Mouse (Mus musculus): ENCODE data around the gene Mettl13. TPM values are rescaled to one million over a fixed set of nuclear protein-coding genes. Genes with fewer than 3 reads are reported as not detected.
A peak's percentile ranks its signal among the peaks of the same experiment; 100 is the strongest.

The Mettl13 gene
- 10 to 100 TPM in 1 of 2 experiments, 1 to 10 TPM in 1; 9.7 to 15.2 TPM for total RNA-seq (2021)

DNA sequence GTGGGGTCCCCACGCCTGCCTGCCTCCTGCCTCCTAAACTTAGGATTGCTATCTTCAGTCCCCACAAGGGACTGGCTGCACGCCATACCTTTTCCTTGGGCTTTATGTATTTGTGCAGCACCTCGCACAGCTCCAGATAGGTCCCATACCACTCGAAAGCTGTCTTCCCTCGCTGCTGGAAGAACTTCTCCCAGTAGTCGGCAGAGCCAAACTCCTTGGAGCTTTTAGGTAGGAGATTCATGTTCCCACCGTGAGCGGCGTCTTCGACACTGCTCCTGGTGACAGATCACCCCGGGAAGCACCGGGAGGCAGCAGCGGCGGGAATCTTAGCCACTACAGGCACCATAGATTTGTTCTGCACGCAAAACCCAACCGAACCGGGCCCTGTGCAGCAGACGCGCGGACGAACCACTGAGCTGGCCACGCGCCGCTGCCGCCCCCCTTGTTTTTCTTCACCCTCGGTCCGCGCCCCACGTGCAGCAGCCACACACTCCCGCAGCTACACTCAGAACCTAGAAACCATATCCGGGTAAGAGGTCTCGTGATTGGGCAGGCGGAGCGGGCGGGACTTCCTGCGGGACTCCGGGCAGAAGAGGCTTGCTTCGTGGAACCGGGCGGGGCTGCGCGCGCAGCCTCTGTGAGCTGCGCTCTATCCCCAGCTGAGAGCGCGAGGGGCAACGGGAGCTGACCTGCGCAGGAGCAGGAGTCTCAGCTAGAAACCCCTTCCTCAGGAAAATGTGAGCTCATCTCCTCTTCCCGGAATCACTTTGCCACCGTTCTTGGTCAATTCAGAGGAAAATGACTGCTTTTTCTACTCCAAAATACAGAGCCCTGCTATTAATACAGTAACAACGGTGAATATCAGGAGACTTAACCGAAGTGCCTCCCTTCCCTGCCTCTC lies at the start of gene Mettl13:
Gene Mettl13, minus strand, starts transcription at position 536 of the 901 bp plus-strand sequence.
- DNase-seq (ENCODE audit: extremely low spot score in 1 of 2, low spot score in 1 of 2) = peak; percentile 56 to 70

DNA sequence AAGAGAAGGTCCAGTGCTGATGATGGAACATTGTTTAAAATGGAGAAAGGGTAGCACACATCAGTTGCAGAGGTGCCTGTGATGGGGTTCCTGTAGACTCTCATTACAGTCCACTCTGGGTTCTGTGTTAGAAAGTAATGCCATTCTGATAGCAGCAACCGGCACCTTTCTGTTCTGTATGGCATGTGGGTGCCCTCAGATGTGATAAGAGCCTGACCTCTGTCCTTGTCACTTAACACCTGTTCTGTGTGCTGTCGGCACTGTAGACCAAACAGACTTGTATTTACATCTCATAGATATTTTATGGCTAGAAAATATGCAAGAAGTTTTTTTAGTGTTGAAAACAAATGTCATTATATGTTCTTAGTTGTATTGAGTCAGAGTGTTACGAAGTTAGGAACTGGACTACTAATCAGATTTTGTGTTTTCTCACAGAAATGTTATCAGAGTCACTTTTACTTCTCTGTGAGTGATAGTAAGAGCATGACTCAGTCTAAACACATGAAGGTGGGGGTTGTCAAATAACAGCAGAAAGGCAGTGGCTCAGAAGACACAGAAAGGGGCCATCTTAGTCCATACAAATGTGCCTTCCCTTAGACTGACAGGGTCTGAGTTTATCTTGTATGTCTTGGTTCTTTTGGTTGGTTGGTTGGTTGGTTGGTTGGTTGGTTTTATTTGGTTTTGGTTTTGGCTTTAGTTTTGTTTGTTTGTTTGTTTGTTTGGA lies 49.2 kb upstream of the Mettl13 start:
- DNase-seq (ENCODE audit: extremely low spot score in 1 of 2, low spot score in 1 of 2) = no peak

DNA sequence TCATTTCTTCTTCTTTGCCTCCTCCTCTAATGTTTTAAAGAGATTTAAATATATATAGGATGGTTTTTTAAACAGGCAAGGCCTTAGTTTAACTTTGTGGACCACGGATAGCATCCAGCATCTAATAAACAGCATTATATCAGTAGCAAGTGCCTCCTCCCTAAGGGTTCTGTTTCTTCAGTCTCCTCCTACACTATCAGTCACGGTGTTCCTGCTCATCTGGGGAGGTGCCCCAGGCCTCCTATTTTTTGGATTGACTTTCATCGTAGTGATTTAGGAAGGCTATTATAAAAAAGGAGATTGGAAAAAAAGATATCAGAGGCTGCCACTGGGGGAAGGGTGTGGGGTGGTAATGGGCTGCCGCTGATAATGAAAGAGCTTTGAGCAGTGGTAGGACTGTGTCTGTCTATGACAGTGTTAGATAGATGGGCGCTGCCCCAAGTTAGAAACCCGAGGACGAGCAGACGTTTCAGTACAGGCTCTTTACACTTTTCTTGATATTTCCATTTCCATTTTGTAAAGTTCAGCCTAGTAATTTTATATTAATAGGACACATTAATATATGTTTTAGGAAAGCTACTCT lies 42.2 kb upstream of the Mettl13 start:
- DNase-seq (ENCODE audit: extremely low spot score in 1 of 2, low spot score in 1 of 2) = no peak

DNA sequence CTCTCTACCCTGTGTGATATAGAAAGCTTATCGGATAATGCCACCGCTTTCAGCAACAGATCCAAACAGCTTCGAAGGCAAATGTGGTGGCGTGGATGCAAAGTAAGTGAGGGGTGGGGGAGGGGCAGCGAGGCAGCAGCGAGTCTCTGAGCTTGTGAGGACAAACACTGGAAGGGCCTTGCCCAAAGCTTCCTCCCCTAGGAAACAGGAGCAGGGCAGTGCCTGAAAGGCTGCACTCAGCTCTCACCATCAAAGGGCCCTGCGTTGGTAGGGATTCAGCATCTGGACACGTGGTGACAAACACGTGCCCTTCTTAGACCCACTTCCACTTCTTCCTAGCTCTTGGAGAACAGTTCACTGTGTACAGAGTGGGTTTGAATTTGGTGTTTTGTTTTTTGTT lies 41.1 kb upstream of the Mettl13 start:
- no peak for DNase-seq (ENCODE audit: extremely low spot score in 1 of 2, low spot score in 1 of 2)

DNA sequence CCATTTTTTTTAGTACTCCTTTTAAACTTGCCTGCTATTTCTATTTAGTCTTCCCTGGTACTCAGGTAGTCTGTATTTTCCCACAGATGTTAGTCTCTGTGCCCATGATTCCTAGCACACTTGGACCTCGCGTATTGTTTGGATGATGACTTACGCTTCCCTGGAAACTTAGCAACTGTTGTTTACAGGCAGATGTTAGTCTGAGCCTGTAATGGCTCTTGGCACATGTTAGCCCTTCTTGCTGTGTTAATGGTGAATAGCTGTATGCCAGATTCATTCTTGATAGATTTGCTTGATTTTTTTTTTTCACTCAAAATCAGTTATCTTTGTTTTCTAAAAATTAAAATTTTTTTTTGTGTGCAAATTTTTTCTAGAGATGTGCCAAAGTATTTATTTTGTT lies 40.3 kb upstream of the Mettl13 start:
- DNase-seq (ENCODE audit: extremely low spot score in 1 of 2, low spot score in 1 of 2) = no peak

DNA sequence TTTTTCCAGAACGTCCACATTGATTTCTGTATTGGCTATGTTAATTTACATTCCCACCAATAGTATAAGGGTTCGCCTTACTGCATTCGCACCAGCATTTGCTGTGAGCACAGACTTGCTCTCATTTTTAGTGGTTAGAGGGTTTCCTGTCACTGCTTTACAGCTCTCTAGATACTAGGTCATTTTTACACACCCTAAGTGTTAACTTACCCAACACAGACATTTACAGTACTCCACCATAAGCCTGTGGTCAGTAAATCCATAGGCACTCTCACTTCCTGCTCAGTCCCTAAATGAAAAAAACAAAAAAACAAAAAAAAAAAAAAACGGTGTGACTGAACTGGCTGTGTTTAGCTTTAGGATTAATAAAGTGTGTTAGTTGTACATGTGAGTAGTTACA lies 37.9 kb upstream of the Mettl13 start:
- DNase-seq (ENCODE audit: extremely low spot score in 1 of 2, low spot score in 1 of 2) = no peak

DNA sequence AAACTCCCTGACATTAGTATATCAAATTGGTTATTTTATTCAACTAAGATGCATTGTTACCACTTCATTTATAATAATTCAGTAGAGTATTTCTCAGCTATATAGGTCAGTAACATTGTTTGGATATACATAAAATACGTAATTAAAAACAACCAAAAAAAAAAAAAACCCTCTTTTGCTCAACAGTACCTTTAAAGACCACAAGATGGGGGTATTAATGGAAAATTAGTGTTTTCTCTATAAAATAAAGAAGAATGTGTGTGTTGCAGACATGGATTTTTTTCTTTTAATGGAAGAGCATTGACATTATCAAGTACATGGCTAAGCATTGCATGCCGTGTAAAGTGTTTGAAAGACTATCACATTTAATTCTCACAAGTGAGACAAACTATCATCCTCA lies 34.5 kb upstream of the Mettl13 start:
- DNase-seq (ENCODE audit: extremely low spot score in 1 of 2, low spot score in 1 of 2) = no peak

DNA sequence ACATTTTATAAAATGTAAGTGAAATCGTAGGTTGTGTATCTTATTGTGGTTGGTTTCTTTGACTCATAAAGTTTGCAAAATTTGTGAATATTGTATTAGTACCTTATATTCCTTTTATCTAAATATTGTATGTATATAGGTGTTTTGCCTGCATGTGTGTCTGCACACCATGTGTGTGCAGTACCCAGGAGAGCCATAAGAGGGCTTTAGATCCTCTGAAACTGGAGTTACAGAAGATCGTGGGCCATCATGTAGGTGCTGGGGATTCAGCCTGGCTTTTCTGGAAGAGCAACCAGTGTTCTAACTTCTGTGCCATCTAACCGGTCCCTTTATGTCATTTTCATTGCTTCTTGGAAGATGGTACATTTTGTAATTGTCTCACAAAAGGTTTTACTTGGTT lies 26.7 kb upstream of the Mettl13 start:
- no peak for DNase-seq (ENCODE audit: extremely low spot score in 1 of 2, low spot score in 1 of 2)

DNA sequence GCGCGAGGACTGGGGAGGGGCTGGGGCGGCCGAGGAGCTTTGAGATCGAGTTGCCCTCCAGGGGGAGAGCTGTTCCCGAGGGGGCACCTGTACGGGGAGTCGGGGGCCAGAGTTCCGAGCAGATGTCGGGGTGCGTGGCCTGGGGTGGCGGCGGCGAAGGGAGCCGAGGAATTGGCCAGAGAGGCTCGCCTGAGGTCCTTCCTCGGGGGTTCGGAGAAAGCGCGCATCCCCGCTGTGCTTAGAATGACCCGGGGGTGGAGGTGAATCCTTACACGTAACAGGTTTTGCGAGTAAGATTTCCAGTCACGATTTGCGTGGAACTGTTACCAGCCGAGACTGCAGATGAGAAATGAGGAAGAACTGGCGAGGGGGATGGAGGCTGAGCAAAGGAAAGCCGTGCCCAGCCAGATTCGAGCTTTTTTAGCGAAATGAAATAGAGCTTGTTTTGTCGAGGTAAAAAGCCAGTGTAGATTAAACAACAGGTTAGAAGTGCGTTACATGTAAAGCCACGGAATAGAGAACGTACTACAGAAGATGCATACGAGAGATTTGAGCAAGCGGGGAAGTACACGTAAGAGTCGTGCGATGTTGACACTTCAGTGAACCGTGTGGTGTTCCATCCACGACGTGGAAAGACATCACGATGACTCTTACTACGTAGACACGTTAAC lies 22.7 kb upstream of the Mettl13 start:
- no peak for DNase-seq (ENCODE audit: extremely low spot score in 1 of 2, low spot score in 1 of 2)

DNA sequence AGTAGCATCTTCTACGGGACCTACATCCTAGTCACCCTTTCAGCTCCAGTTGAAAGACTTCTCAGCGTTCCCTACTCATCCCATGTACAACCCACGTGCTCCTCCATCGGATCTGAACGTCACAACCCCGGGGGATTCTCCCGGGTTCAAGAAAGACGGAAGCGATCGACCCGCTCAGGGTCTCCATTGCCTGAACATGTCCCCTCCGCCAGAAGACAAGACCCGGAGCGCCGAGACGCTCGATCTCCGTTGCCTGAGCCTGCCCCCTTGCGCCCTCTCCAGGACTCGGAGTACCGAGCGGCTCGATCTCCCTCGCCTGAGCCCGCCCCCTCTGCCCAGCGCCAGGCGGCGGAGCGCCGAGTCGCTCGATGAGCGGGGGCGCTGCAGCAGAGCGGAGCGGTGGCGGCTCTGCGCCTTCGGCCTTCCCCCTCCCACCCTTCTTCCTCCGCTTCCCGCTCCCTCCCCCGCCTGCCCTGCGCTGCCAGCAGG lies 22.0 kb upstream of the Mettl13 start, which contains the start of gene Vamp4:
Gene Vamp4, plus strand, starts transcription at position 256 of the 489 bp plus-strand sequence.
- DNase-seq (ENCODE audit: extremely low spot score in 1 of 2, low spot score in 1 of 2) = peak; percentile 81 to 88

DNA sequence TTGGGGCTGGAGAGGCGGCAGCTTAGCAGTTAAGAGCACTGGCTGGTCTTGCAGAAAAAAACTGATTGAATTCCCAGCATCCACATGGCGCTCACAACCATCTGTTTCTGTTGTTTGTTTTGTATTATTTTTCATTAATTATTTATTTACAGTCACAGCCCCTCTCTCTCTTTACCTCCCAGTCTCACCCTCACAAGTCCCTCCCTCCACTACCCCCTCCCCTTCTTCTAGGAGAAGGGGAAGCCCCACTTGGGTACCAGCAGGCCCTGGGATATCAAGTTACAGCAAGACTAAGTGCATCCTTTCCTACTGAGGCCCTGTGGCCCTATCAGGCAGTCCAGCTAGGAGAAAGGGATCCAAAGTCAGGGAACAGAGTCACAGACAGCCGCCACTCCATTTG lies 19.0 kb upstream of the Mettl13 start:
- DNase-seq (ENCODE audit: extremely low spot score in 1 of 2, low spot score in 1 of 2) = no peak

DNA sequence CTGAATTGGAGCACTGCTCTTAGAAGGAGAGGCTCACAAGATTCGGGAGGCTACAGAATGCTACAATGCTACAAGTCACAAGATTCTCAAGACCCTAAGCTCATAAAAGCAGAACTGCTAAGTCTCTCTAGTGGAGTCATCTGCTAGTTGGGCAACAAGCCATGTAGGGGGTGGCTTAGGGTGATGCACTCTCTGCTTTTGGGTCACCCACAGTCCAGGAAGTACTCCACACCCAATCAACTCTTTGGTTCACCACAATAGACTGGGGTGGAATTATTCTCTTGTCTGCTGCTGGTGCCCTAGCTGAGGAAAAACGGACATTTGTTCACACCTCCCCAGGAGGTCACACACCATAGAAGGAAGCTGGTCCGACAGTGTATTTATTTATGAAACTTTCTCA lies 16.6 kb upstream of the Mettl13 start:
- DNase-seq (ENCODE audit: extremely low spot score in 1 of 2, low spot score in 1 of 2) = no peak

DNA sequence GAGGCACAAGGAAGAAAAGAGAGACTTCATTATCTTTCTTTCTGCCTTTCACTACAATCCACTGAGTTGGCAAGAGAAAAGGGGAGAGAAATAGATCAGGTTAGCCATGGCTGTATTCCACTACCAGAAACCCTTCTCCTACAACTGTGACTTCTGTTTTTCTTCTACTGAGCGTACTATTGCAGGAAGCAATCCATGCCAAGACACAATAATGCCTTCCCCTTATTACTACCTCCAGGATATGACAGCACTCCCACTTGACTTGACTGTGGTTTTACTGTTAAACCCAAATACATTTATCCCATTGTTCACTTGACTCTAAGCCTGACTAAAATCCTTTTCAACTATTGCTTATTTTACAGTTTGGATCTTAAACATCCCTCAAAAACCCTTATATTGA lies 14.9 kb upstream of the Mettl13 start:
- DNase-seq (ENCODE audit: extremely low spot score in 1 of 2, low spot score in 1 of 2) = no peak

DNA sequence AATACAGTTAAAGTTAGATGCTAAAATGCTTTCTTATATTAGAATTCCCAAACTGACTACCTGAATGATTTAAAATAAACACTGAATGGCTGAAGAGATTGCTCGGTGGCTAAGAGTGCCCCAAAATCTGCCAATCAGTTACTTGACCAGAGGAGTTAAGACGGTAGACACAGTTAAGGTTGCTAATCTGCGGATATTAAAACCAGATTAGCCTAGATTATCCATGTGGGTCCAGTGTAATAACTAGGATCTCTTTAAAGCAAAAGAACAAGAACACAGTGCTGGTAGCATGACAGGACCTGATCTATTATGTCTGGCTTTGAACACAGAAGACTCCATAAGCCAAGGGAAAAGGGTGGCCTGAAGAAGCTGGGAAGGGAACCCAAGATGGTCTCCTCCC lies 5.8 kb upstream of the Mettl13 start:
- DNase-seq (ENCODE audit: extremely low spot score in 1 of 2, low spot score in 1 of 2) = no peak

DNA sequence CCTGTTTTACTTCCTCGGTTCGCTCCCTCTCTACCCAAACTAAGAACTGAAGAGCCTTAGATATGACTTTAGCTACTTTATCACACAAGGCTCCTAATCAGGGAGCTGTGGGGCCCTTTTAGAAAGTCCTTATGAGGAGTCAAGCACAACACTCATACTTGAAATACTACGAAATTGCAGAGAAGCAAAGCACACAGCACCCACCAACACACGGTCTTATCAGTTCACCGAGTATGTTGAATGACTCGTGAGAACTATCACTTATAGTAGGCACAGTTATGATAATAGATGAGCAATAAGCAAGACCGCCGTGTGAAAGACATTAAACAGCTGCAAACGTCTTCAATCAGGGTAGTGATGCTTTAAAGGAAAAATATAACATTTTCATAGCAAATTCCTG lies 4.6 kb upstream of the Mettl13 start:
- no peak for DNase-seq (ENCODE audit: extremely low spot score in 1 of 2, low spot score in 1 of 2)

DNA sequence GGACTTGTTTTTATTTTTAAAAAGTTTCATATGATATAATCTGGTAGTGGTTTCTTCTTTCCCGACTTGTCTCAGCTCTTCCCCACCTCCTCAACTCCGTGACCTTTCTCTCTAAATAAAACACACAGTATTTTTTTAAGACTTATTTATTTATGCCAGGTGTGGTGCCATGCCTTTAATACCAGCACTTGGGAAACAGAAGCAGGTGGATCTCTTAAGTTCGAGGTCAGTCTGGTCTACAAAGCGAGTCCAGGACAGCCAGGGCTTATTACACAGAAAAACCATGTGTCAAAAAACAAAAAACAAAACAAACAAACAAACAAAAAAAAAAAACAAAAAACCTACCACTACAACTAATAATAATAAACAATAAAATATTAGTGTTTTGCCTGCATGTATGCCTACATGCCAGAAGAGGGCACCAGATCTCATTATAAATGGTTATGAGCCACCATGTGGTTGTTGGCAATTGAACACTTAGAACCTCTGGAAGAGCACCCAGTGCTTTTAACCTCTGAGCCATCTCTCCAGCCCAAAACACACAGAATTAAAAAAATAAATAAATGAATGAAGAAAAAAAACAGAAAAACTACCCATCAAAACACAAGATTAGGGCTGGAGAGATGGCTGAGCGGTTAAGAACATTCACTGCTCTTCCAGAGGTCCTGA lies 1.4 kb upstream of the Mettl13 start:
- DNase-seq (ENCODE audit: extremely low spot score in 1 of 2, low spot score in 1 of 2) = no peak

DNA sequence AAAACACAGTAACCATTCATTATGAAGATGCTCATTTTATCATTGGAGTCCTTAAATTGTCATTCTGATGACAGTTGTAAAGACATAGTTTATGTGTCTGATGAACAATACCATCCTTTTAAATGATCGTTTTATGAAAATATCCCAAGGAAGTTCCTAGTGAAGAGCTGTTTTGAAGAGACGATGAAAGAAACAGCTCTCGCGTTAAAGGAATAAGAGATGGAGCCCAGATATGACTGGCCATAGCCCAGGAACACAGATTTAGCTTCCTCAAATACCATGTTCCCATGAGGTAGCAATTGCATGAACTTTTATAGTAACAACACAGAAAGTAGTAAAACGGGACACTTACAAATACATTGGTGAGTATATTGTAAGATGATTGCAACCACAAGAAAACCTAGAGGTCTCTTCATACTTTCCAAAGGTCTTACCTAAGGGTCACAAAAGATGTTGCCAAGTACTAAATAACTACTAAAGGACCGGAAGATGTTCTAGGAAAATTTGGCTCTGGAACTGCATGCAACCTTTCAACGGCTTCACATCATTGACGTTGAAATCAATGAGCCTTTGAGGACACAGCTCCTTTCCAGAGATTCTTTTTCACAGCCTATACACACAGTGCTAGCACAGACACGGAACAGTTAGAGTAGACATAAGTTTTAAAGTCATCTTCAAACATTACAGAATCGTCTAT lies 714 bp upstream of the Mettl13 start:
- DNase-seq (ENCODE audit: extremely low spot score in 1 of 2, low spot score in 1 of 2) = no peak

DNA sequence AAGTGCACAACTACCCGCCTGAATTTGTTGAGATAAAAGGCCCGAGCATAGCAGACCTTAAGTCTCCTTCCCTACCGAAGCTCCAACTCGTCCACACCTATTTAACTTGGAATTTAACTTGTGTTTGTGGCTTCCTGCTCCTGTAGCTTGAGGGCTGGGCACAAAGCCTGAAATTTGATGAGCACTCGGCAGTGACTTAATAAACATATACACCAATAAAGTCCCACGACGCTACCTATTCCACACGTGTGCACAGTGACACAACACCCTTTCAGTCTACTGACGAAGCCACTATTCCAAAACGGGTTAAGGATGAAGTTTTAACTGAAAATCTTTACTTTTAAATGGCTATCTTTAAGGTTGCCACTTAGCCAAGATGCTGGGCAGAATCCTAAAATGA lies 744 bp downstream of the Mettl13 start:
- no peak for DNase-seq (ENCODE audit: extremely low spot score in 1 of 2, low spot score in 1 of 2)

DNA sequence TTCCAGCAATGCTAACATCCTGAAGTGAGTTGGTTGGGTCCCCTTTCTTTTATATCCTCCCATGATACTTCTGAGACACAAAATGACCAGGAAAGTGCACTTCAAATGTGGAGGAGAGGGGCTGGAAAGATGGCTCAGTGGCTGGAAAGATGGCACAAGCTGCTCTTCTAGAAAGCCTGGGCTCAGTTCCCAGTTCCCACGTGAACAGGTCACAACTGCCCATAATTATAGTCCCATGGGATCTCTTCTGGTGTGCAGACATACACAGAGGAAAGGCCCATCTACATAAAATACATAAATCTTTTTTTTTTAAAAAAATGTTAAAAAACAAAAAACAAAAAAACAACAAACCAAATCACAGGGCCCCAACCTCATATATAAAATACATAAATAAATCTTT lies 5.1 kb downstream of the Mettl13 start:
- no peak for DNase-seq (ENCODE audit: extremely low spot score in 1 of 2, low spot score in 1 of 2)
